Mouse (Mus musculus) retina, adult 2 months (tissue): ENCODE measurements around the gene Igfbp1.

Source experiments
- DNase-seq: peaks from one replicate; pipeline ENCODE4 v3.0.0-alpha.2; 2012; ENCODE audit warnings: low read depth, low spot score

Igfbp1 gene

DNA sequence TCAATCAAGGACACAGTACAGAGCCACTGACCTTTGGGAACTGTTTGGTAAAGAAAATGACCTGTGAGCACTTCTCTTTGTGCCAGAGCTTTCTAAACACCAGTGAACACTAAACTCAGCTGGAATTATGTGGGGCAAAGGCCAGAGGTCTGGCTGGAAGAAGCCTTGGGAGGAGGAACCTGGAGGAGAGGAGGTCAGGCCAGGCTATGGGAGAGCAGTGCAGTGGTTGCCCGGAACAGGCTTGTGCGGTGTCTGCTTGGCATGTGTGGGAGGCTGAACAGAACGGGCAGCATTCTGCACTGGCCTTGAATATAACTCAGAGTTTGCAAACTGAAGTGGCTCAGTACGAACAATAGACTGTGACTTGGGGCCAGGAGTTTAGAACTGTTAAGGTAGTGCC is 32.4 kb downstream of the Igfbp1 start:
- no peak for DNase-seq

- DNase-seq = no peak
Measured at GRCm38 (mm10) chr11:7231958-7232357, 34.4 kb downstream of the Igfbp1 start.

GRCm38 (mm10) chr11:7233333-7233732 is 35.8 kb downstream of the Igfbp1 start:
- no peak for DNase-seq

GRCm38 (mm10) chr11:7234436-7234835 is 36.9 kb downstream of the Igfbp1 start:
- no peak for DNase-seq

GRCm38 (mm10) chr11:7234981-7235609 is 37.5 kb downstream of the Igfbp1 start:
- no peak for DNase-seq

GRCm38 (mm10) chr11:7236751-7237150 is 39.2 kb downstream of the Igfbp1 start:
- no peak for DNase-seq

DNA sequence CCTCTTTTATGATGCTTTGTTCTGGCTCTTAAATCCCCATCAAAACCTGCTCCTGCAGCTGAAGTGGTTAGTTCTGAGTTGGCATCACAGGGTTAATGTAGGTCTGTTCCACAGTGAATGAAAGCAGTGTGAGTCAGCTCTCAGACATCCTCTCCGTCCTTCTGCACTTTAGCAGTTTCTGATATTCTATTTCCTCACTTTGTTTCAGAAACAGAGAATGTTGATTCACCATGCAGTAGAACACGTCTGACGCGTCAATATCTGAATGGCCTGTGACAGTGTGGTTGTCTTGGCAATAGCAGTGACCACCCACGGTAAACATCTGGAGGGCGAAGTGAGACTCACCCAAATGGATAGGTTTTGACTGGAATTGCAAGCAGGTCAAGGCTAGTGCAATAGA is 40.1 kb downstream of the Igfbp1 start:
- DNase-seq = no peak

DNA sequence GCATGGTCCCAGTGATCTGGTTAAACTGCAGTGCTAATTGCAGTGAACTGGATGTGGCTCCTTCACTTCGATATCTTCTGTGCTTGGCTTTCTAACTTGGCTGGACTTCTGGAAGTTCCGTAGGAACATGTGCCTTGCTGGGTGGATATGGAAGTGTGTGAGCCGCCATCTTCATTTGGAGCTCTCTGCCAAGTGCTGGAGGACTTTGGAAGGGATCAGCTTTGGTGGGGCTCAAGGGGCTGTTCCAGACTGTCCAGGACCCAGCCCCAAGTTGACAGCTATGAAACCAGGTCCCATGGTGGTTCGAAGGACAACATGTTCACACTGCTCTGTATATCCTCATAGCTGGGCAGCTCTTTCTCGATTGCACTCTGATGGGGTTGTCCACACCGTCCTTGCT is 41.0 kb downstream of the Igfbp1 start:
- DNase-seq = no peak

DNA sequence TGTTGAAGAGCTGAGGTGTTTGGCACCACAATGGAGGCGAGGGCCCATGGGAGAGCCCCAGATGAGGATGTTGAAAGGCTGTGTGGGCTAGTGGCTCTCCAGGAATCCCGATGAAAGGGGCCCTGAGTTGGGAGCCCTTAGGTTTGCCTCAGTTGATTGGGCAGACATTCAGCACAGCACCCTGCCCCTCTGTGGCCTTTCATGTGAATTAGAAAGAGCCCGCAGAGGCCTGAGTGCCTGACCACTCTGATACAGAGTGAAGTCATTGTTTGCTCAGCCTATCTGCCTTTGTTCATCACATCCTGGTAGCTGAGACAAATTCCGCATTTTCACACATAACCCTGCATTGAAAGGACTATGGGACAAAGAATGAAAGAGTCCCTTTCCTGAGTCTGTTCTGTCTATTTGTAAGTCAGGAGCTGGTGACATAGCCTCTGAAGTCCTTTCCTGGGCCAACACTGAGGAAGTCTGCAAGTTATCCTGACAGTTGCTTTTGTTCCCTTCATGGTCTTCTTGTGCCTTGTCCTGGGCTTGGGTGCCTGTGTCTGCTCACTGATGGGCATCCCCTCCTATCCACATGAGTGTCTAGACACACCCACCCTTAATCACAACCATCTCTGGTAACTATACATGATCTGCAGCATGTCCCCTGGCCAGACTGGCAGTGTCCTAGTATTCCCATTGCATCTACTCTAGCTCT is 41.6 kb downstream of the Igfbp1 start:
- no peak for DNase-seq

GRCm38 (mm10) chr11:7244782-7245181 is 47.2 kb downstream of the Igfbp1 start:
- no peak for DNase-seq

GRCm38 (mm10) chr11:7250415-7250814 is 52.8 kb downstream of the Igfbp1 start:
- no peak for DNase-seq

- no peak for DNase-seq
Measured at GRCm38 (mm10) chr11:7250870-7251269, 53.3 kb downstream of the Igfbp1 start.
